Mouse (Mus musculus): ENCODE results near the gene Cyp24a1. TPM values are rescaled to one million over a fixed set of nuclear protein-coding genes. Genes with fewer than 3 reads are reported as not detected.

The Cyp24a1 gene
- polyA plus RNA-seq, 1 experiment: not detected

DNA sequence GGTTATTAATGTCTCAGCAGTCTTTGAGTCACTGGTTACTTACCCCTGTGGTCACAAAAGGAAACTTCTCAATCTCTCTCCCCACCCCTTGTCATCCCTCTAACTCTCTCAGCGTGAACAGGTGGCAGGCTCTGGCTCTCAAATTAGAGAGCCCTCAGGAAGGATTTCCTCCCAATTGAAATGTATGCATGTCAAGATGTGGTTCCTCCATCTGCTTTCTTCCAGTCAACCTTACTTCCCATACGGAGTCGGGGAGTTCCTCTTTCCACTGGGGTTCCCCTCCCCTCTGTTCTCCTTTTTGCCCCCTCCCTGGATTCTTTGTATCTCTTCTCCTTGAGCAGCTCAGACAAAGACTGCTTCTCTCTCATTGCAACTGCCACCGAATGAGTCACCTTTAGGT lies 60.7 kb downstream of the Cyp24a1 start:
- Histone ChIP-seq H3K4me1 (ENCODE audit: control insufficient read depth, insufficient read depth, low read length) (no peaks in the 10 kb centered on the region), H3K4me3 (ENCODE audit: insufficient read depth, low read depth, low read length) (no peak overlapping the region), H3K27ac (ENCODE audit: insufficient read depth, low read depth, low read length) (no peak overlapping the region)
- TF ChIP-seq CTCF (IDR thresholded peaks at IDR 0.05; ENCODE audit: insufficient read depth, low read depth, low read length): no peak
- TF ChIP-seq POLR2A (IDR thresholded peaks at IDR 0.05; ENCODE audit: insufficient read depth, low read depth, low read length): no peak
- WGBS: 73% methylated on average over 4 of the region's 4 CpGs

Other genes starting within 250 kb of the Cyp24a1 start
- gene Bcas1, start 69.3 kb downstream of the Cyp24a1 start, polyA plus RNA-seq (2012; ENCODE audit: insufficient read depth, insufficient read length, low replicate concordance, missing spikeins): not detected in 2 replicates
- gene Pfdn4, start 717 bp downstream of the Cyp24a1 start, polyA plus RNA-seq (2012; ENCODE audit: insufficient read depth, insufficient read length, low replicate concordance, missing spikeins): not detected in 2 replicates
- gene 4930470P17Rik, start 104.9 kb upstream of the Cyp24a1 start, polyA plus RNA-seq (2012; ENCODE audit: insufficient read depth, insufficient read length, low replicate concordance, missing spikeins): not detected in 2 replicates
- not detected in 2 replicates for gene Dok5, start 234.7 kb upstream of the Cyp24a1 start, polyA plus RNA-seq (2012; ENCODE audit: insufficient read depth, insufficient read length, low replicate concordance, missing spikeins)

Measured in olfactory bulb, adult 2 months (tissue).